Mouse (Mus musculus) midbrain, postnatal 0 days (tissue): ENCODE results near the gene Itih5. TPM values are rescaled to one million over a fixed set of nuclear protein-coding genes. Genes with fewer than 3 reads are reported as not detected.

Source experiments
- ATAC-seq: fragments of 200-750 bp; cut with Nextera tagmentation; 2 replicates; pipeline ENCODE4 v1.8.0; 2017; ENCODE audit warnings: moderate number of reproducible peaks, mild to moderate bottlenecking, moderate TSS enrichment, moderate library complexity; ENCODE audit not compliant: low FRiP score
- DNase-seq: peaks from one replicate; pipeline ENCODE4 v3.0.0-alpha.2; 2015; ENCODE audit warnings: low spot score
- H3K27ac ChIP-seq: fragments of 300-500 bp; sonication (generic); 2 replicates; pipeline ENCODE4 v1.5.1; 2014; ENCODE audit warnings: low read depth, mild to moderate bottlenecking, low read length, mixed read lengths
- H3K27me3 ChIP-seq: fragments of 300-500 bp; sonication (generic); 2 replicates; pipeline ENCODE4 v1.6.1; 2014; ENCODE audit warnings: low read length, control low read depth, mixed read lengths; ENCODE audit not compliant: insufficient read depth
- H3K36me3 ChIP-seq: fragments of 300-500 bp; sonication (generic); 2 replicates; pipeline ENCODE4 v1.6.1; 2014; ENCODE audit warnings: low read length, control low read depth, mixed read lengths; ENCODE audit not compliant: insufficient read depth
- H3K4me1 ChIP-seq: fragments of 300-500 bp; sonication (generic); 2 replicates; pipeline ENCODE4 v1.6.1; 2014; ENCODE audit warnings: mild to moderate bottlenecking, control low read depth, antibody characterized with exemption, low read length, mixed read lengths; ENCODE audit not compliant: insufficient read depth
- H3K4me2 ChIP-seq: fragments of 300-500 bp; sonication (generic); 2 replicates; pipeline ENCODE4 v1.6.1; 2014; ENCODE audit warnings: low read depth, mild to moderate bottlenecking, low read length, mixed read lengths; ENCODE audit not compliant: poor library complexity, severe bottlenecking
- H3K4me3 ChIP-seq: fragments of 300-500 bp; sonication (generic); 2 replicates; pipeline ENCODE4 v1.5.1; 2014; ENCODE audit warnings: low read depth, mild to moderate bottlenecking, low read length, moderate library complexity
- H3K9ac ChIP-seq: fragments of 300-500 bp; sonication (generic); replicated peaks from 2 replicates; pipeline ENCODE4 v1.6.1; 2014; ENCODE audit warnings: mild to moderate bottlenecking, low read length, moderate library complexity, mixed read lengths; ENCODE audit not compliant: poor library complexity, severe bottlenecking
- H3K9me3 ChIP-seq: fragments of 300-500 bp; sonication (generic); 2 replicates; pipeline ENCODE4 v1.6.1; 2016; ENCODE audit warnings: low read length, control low read depth
- CTCF ChIP-seq: IDR thresholded peaks from 2 replicates; pipeline ENCODE4 v1.5.1; 2016; ENCODE audit warnings: antibody characterized with exemption, mild to moderate bottlenecking
- WGBS: fragments of 180-500 bp; shearing (Covaris S2); extraction: QIAGEN DNeasy Blood & Tissue Kit; methylation state at CpG from one replicate; pipeline ENCODE4 v1.1.7; 2014; 5-methylcytosine and 5-hydroxymethylcytosine counted together
- polyA plus RNA-seq: library from polyadenylated mRNA; unstranded; fragments of >200 nt; fragmentation: Nextera tagmentation; extraction: Ambion mirVana; gene quantifications from 2 replicates; pipeline ENCODE4 v1.2.1, GENCODE M21; 2015
- total RNA-seq: library from RNA; depleted of rRNA; stranded (reverse); fragments of >200 nt; gene quantifications from 2 replicates; pipeline ENCODE4 v1.2.3, GENCODE M21; 2014

The Itih5 gene
- total and polyA plus RNA-seq, 2 experiments from 2014 or later = 10.2 to 18.3 TPM

GRCm38 (mm10) chr2:10265881-10266280, 112.5 kb downstream of the Itih5 start:
- H3K4me3 ChIP-seq = no peak overlapping the region
- no peak for TF ChIP-seq CTCF
- no peaks in the 10 kb centered on the region for H3K36me3 ChIP-seq
- 78% methylated on average over 5 of the region's 5 CpGs for WGBS
- no peaks in the 10 kb centered on the region for H3K9me3 ChIP-seq
- no peak overlapping the region for H3K27ac ChIP-seq
- no peak overlapping the region for H3K9ac ChIP-seq
- no peaks in the 10 kb centered on the region; the same call in 1 of the 2 replicates for H3K4me1 ChIP-seq
- no peak for DNase-seq
- no peak overlapping the region for H3K4me2 ChIP-seq
- H3K27me3 ChIP-seq = no peaks in the 10 kb centered on the region
- ATAC-seq = no peak

- Histone ChIP-seq H3K4me1 (0 out of 2 replicates have a peak, but pooled peaks cover 5% of the 10 kb centered on the region), H3K27me3 (no peaks in the 10 kb centered on the region), H3K9me3 (no peaks in the 10 kb centered on the region), H3K9ac (no peak overlapping the region), H3K4me2 (no peak overlapping the region), H3K4me3 (no peak overlapping the region), H3K27ac (no peak overlapping the region), H3K36me3 (no peaks in the 10 kb centered on the region)
- ATAC-seq = no peak
- no peak for DNase-seq
- TF ChIP-seq CTCF = no peak
- 72% methylated on average over 8 of the region's 9 CpGs for WGBS
Observed at GRCm38 (mm10) chr2:10272604-10273115, 119.3 kb downstream of the Itih5 start.

GRCm38 (mm10) chr2:10273541-10274050, 120.2 kb downstream of the Itih5 start:
- ATAC-seq (no peak), DNase-seq (no peak)
- Histone ChIP-seq H3K4me3 (no peak overlapping the region), H3K4me1 (0 out of 2 replicates have a peak, but pooled peaks cover 5% of the 10 kb centered on the region), H3K36me3 (no peaks in the 10 kb centered on the region), H3K4me2 (no peak overlapping the region), H3K9me3 (no peaks in the 10 kb centered on the region), H3K27me3 (no peaks in the 10 kb centered on the region), H3K27ac (no peak overlapping the region), H3K9ac (no peak overlapping the region)
- no peak for TF ChIP-seq CTCF
- WGBS = 81% methylated on average over 3 of the region's 3 CpGs

GRCm38 (mm10) chr2:10276194-10276593, 122.8 kb downstream of the Itih5 start:
- Histone ChIP-seq H3K27ac (peak overlapping the region; percentile 8; the same call in 1 of the 2 replicates), H3K27me3 (no peaks in the 10 kb centered on the region), H3K36me3 (no peaks in the 10 kb centered on the region), H3K4me1 (0 out of 2 replicates have a peak, but pooled peaks cover 5% of the 10 kb centered on the region), H3K4me3 (no peak overlapping the region), H3K4me2 (no peak overlapping the region), H3K9ac (no peak overlapping the region), H3K9me3 (no peaks in the 10 kb centered on the region)
- no peak for TF ChIP-seq CTCF
- WGBS = 35% methylated on average over 2 of the region's 2 CpGs
- peak; percentile 91 for ATAC-seq
- DNase-seq = peak; percentile 93

GRCm38 (mm10) chr2:10283686-10284085, 130.3 kb downstream of the Itih5 start:
- H3K36me3 ChIP-seq = no peaks in the 10 kb centered on the region
- 34% methylated on average over 5 of the region's 5 CpGs for WGBS

GRCm38 (mm10) chr2:10284636-10285270, 131.4 kb downstream of the Itih5 start:
- H3K4me3 ChIP-seq = no peak overlapping the region
- WGBS = 9% methylated on average over 10 of the region's 10 CpGs
- ATAC-seq = no peak

More at GRCm38 (mm10) chr2:10283686-10284085, 130.3 kb downstream of the Itih5 start:
- Histone ChIP-seq H3K9ac (no peak overlapping the region), H3K27me3 (peaks cover 9% of the 10 kb centered on the region), H3K4me2 (no peak overlapping the region), H3K27ac (no peak overlapping the region), H3K9me3 (no peaks in the 10 kb centered on the region), H3K4me3 (no peak overlapping the region), H3K4me1 (no peaks in the 10 kb centered on the region)
- ATAC-seq = no peak
- no peak for DNase-seq
- TF ChIP-seq CTCF = no peak

More at GRCm38 (mm10) chr2:10284636-10285270, 131.4 kb downstream of the Itih5 start:
- Histone ChIP-seq H3K9ac (no peak overlapping the region), H3K27ac (no peak overlapping the region), H3K4me2 (no peak overlapping the region), H3K36me3 (no peaks in the 10 kb centered on the region), H3K27me3 (peaks cover 9% of the 10 kb centered on the region), H3K4me1 (no peaks in the 10 kb centered on the region), H3K9me3 (no peaks in the 10 kb centered on the region)
- TF ChIP-seq CTCF = peak; percentile 54
- peak; percentile 67 for DNase-seq
